10 mouse cellular contexts compared by ENCODE assay signal in the genomic region with DNA sequence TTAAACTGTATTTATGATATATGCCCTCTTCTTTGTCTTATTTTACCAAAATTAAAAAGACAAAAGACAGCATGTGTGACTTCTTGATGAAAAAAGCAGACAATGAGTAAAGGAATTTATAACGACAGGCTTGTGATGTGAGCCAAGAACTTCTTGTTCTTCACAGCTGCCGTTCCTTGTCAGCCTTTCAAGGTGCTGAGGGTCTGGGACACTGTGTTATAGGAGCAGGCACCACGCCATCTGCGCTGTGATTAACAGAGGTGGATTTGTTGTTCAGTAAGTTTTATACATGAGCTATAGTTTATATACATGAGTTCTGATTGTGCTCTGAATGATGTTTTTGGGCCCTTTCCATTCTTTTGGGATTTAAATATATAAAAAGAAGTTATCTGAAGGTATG. TPM values are rescaled to one million over a fixed set of nuclear protein-coding genes. Genes with fewer than 3 reads are reported as not detected.
DNase-seq lines count a peak whose midpoint lies in the region; ATAC-seq and TF ChIP-seq lines count a peak whose summit lies in the region.
"Had no signal": no experiment of that assay in that cellular context is flagged by ENCODE, and none has a peak within 500 bp of the region (broad histone marks: within the 10 kb centered on the region; RNA-seq: fewer than 3 reads in every experiment).

No protein-coding gene starts in this region.

- no peaks in the 10 kb centered on the region for H3K9me3 ChIP-seq in lung, postnatal 0 days (ENCODE audit: low read length)
- no peaks in the 10 kb centered on the region for H3K9me3 ChIP-seq in hindbrain, embryonic 11.5 days (ENCODE audit: control insufficient read depth, low read length)
- no peaks in the 10 kb centered on the region for H3K9me3 ChIP-seq in forebrain, embryonic 16.5 days (ENCODE audit: control insufficient read depth, low read length)
- H3K9me3 ChIP-seq: forebrain, embryonic 15.5 days; midbrain, embryonic 12.5 days had no signal

- H3K4me2 ChIP-seq in lung, postnatal 0 days (replicated peaks; ENCODE audit: low read depth, low read length), result no peak overlapping the region
- no peak overlapping the region for H3K4me2 ChIP-seq in hindbrain, embryonic 11.5 days (replicated peaks; ENCODE audit: low read depth, low read length)
- no peak overlapping the region for H3K4me2 ChIP-seq in forebrain, embryonic 16.5 days (ENCODE audit: low read length)
- H3K4me2 ChIP-seq: forebrain, embryonic 15.5 days; midbrain, embryonic 12.5 days had no signal

- WGBS in lung, postnatal 0 days, result 46% methylated on average over 4 of the region's 4 CpGs
- WGBS in hindbrain, embryonic 11.5 days, result 86% methylated on average over 4 of the region's 4 CpGs
- WGBS in forebrain, embryonic 16.5 days, result 64% methylated on average over 4 of the region's 4 CpGs

- H3K27ac ChIP-seq in lung, postnatal 0 days (ENCODE audit: low read length), result peak overlapping the region; percentile 74
- no peak overlapping the region for H3K27ac ChIP-seq in hindbrain, embryonic 11.5 days (ENCODE audit: low read depth, low read length)
- no peak overlapping the region for H3K27ac ChIP-seq in forebrain, embryonic 16.5 days (ENCODE audit: low read length)
- H3K27ac ChIP-seq: forebrain, embryonic 15.5 days; midbrain, embryonic 12.5 days had no signal

- TF ChIP-seq CTCF in lung, postnatal 0 days (IDR thresholded peaks at IDR 0.05), result no peak

- H3K4me1 ChIP-seq in lung, postnatal 0 days (ENCODE audit: insufficient read depth, low read depth, low read length), result peaks cover 12% of the 10 kb centered on the region; the same call in 1 of the 2 replicates
- no peaks in the 10 kb centered on the region for H3K4me1 ChIP-seq in hindbrain, embryonic 11.5 days (replicated peaks; ENCODE audit: control insufficient read depth, insufficient read depth, low read length)
- H3K4me1 ChIP-seq in forebrain, embryonic 16.5 days (replicated peaks; ENCODE audit: control insufficient read depth, insufficient read depth, low read length), result 0 out of 2 replicates have a peak, but pooled peaks cover 2% of the 10 kb centered on the region

- H3K27me3 ChIP-seq in lung, postnatal 0 days (replicated peaks; ENCODE audit: insufficient read depth, low read length), result no peaks in the 10 kb centered on the region
- no peaks in the 10 kb centered on the region for H3K27me3 ChIP-seq in hindbrain, embryonic 11.5 days (ENCODE audit: control insufficient read depth, insufficient read depth, low read length)
- no peaks in the 10 kb centered on the region for H3K27me3 ChIP-seq in forebrain, embryonic 16.5 days (replicated peaks; ENCODE audit: control insufficient read depth, insufficient read depth, low read length)
- H3K27me3 ChIP-seq: forebrain, embryonic 15.5 days; midbrain, embryonic 12.5 days had no signal

- DNase-seq in cerebellum, adult 9-10 months, result peak; percentile 16
- no peak for DNase-seq in cerebellum, adult 11 months
- peak; percentile 53 for DNase-seq in adipocyte (ENCODE audit: low spot score)
- DNase-seq in gastrocnemius, postnatal 36 days, result peak; percentile 48 to 66
- peak; percentile 66 for DNase-seq in lung, postnatal 0 days (ENCODE audit: low spot score)
- no peak for DNase-seq in hindbrain, embryonic 11.5 days (ENCODE audit: low spot score)
- DNase-seq in cerebellum, adult 8-10 months, result no peak

- H3K9ac ChIP-seq in lung, postnatal 0 days (replicated peaks; ENCODE audit: low read depth), result no peak overlapping the region
- no peak overlapping the region for H3K9ac ChIP-seq in hindbrain, embryonic 11.5 days (ENCODE audit: low read depth, low read length)
- no peak overlapping the region for H3K9ac ChIP-seq in forebrain, embryonic 16.5 days (replicated peaks; ENCODE audit: low read depth, low read length)
- H3K9ac ChIP-seq: forebrain, embryonic 15.5 days; midbrain, embryonic 12.5 days had no signal

- no peaks in the 10 kb centered on the region for H3K36me3 ChIP-seq in lung, postnatal 0 days (ENCODE audit: insufficient read depth, low read length)
- H3K36me3 ChIP-seq in hindbrain, embryonic 11.5 days (ENCODE audit: control insufficient read depth, insufficient read depth, low read length), result no peaks in the 10 kb centered on the region
- H3K36me3 ChIP-seq in forebrain, embryonic 16.5 days (ENCODE audit: control insufficient read depth, insufficient read depth), result no peaks in the 10 kb centered on the region
- H3K36me3 ChIP-seq: forebrain, embryonic 15.5 days; midbrain, embryonic 12.5 days had no signal

- intact Hi-C loops in gastrocnemius, postnatal 36 days (cut with DNase I), result no loop called here

- ATAC-seq in lung, postnatal 0 days, result peak; percentile 60
- ATAC-seq in hindbrain, embryonic 11.5 days (ENCODE audit: low FRiP score), result no peak
- no peak for ATAC-seq in forebrain, embryonic 16.5 days

- no peak overlapping the region for H3K4me3 ChIP-seq in lung, postnatal 0 days (ENCODE audit: low read depth, low read length)
- no peak overlapping the region for H3K4me3 ChIP-seq in hindbrain, embryonic 11.5 days (ENCODE audit: low read depth, low read length)
- no peak overlapping the region for H3K4me3 ChIP-seq in forebrain, embryonic 16.5 days (replicated peaks; ENCODE audit: low read length)
- H3K4me3 ChIP-seq: forebrain, embryonic 15.5 days; midbrain, embryonic 12.5 days had no signal

- TF ChIP-seq EP300 in lung, postnatal 0 days (IDR thresholded peaks at IDR 0.05), result peak; percentile 61; the same call in 1 of the 2 replicates

RNA-seq across cellular contexts. Expression of gene Tes3-ps, which starts 13.7 kb away (rescaled TPM):
- 1 to 10 TPM; 1.3 to 2.0 TPM for total RNA-seq in gastrocnemius, postnatal 36 days (2021)
- 0.35 and 0.49 TPM in 2 replicates for polyA plus RNA-seq in lung, postnatal 0 days (2015; fragmentation: Nextera tagmentation; extraction: Ambion mirVana)
- polyA plus RNA-seq in hindbrain, embryonic 11.5 days (2014; fragmentation: Nextera tagmentation; extraction: Ambion mirVana), result 0.65 and 0.71 TPM in 2 replicates
- polyA plus RNA-seq in forebrain, embryonic 16.5 days (2015; fragmentation: Nextera tagmentation; extraction: Ambion mirVana), result 0.58 and 0.61 TPM in 2 replicates

RNA-seq across cellular contexts. Expression of gene Ecm2, which starts 25.2 kb away (rescaled TPM):
- 1 to 10 TPM; 7.7 to 9.5 TPM for total RNA-seq in gastrocnemius, postnatal 36 days (2021)
- polyA plus RNA-seq in lung, postnatal 0 days (2015; fragmentation: Nextera tagmentation; extraction: Ambion mirVana), result 3.1 and 3.6 TPM in 2 replicates
- 1.1 and 1.2 TPM in 2 replicates for polyA plus RNA-seq in hindbrain, embryonic 11.5 days (2014; fragmentation: Nextera tagmentation; extraction: Ambion mirVana)
- 1.5 and 1.6 TPM in 2 replicates for polyA plus RNA-seq in forebrain, embryonic 16.5 days (2015; fragmentation: Nextera tagmentation; extraction: Ambion mirVana)

RNA-seq across cellular contexts. Expression of gene Ippk, which starts 58.4 kb away (rescaled TPM):
- total RNA-seq in gastrocnemius, postnatal 36 days (2021), result 1 to 10 TPM; 5.3 to 5.6 TPM
- polyA plus RNA-seq in lung, postnatal 0 days (2015; fragmentation: Nextera tagmentation; extraction: Ambion mirVana), result 12.0 and 12.6 TPM in 2 replicates
- 14.1 and 14.6 TPM in 2 replicates for polyA plus RNA-seq in hindbrain, embryonic 11.5 days (2014; fragmentation: Nextera tagmentation; extraction: Ambion mirVana)
- polyA plus RNA-seq in forebrain, embryonic 16.5 days (2015; fragmentation: Nextera tagmentation; extraction: Ambion mirVana), result 16.9 and 17.3 TPM in 2 replicates

Comparison
In these comparisons a context has a peak if more than half of its experiments do, and no peak if none do; other contexts are left out.
1. DNase-seq: peak in cerebellum, adult 9-10 months (single experiment), adipocyte (single experiment), gastrocnemius, postnatal 36 days (2 of 2) and lung, postnatal 0 days (single experiment); none in cerebellum, adult 11 months (single experiment), hindbrain, embryonic 11.5 days (single experiment) and cerebellum, adult 8-10 months (single experiment).